Mouse (Mus musculus) thymus, adult 18-20 months (tissue): ENCODE measurements around the gene Ppm1e.

Source experiments
- DNase-seq, 2 experiments: peaks; one replicate each; pipeline ENCODE4 v3.0.0; 2022; ENCODE audit warnings: mixed read lengths in 2 of 2

The Ppm1e gene

GRCm38 (mm10) chr11:87358331-87359261 lies at the start of gene Ppm1e:
TSS of gene Ppm1e (minus strand) at chr11:87359023.
- peak; percentile 70 to 71 for DNase-seq

GRCm38 (mm10) chr11:87404876-87405275 lies 46.1 kb upstream of the Ppm1e start, which contains the start of the genes Rad51c and Tex14:
TSS of gene Rad51c (minus strand) at chr11:87404954.
TSS of gene Tex14 (plus strand) at chr11:87405065.
- DNase-seq: peak; percentile 20 to 59

GRCm38 (mm10) chr11:87404111-87404853 lies 45.5 kb upstream of the Ppm1e start:
- DNase-seq: peak; percentile 93 to 94

- no peak for DNase-seq
Observed at GRCm38 (mm10) chr11:87398402-87398801, 39.6 kb upstream of the Ppm1e start.

- no peak for DNase-seq
Observed at GRCm38 (mm10) chr11:87393855-87394254, 35.0 kb upstream of the Ppm1e start.

GRCm38 (mm10) chr11:87385676-87386075 lies 26.9 kb upstream of the Ppm1e start:
- no peak for DNase-seq

- DNase-seq: no peak
Observed at GRCm38 (mm10) chr11:87384551-87384950, 25.7 kb upstream of the Ppm1e start.

- no peak for DNase-seq
Observed at GRCm38 (mm10) chr11:87367865-87368580, 9.2 kb upstream of the Ppm1e start.

GRCm38 (mm10) chr11:87367061-87367460 lies 8.2 kb upstream of the Ppm1e start:
- no peak for DNase-seq

GRCm38 (mm10) chr11:87365120-87365519 lies 6.3 kb upstream of the Ppm1e start:
- no peak for DNase-seq

GRCm38 (mm10) chr11:87359262-87359612 lies 414 bp upstream of the Ppm1e start:
- DNase-seq: no peak

GRCm38 (mm10) chr11:87357317-87358300 lies 1.2 kb downstream of the Ppm1e start:
- DNase-seq: peak; percentile 13 to 20

GRCm38 (mm10) chr11:87354861-87355260 lies 4.0 kb downstream of the Ppm1e start:
- no peak for DNase-seq

GRCm38 (mm10) chr11:87353646-87354170 lies 5.1 kb downstream of the Ppm1e start:
- no peak for DNase-seq

GRCm38 (mm10) chr11:87326381-87326780 lies 32.4 kb downstream of the Ppm1e start:
- DNase-seq: no peak

GRCm38 (mm10) chr11:87322558-87322957 lies 36.3 kb downstream of the Ppm1e start:
- no peak for DNase-seq

- DNase-seq: no peak
Observed at GRCm38 (mm10) chr11:87320007-87320406, 38.8 kb downstream of the Ppm1e start.

- no peak for DNase-seq
Observed at GRCm38 (mm10) chr11:87318956-87319708, 39.7 kb downstream of the Ppm1e start.

- no peak for DNase-seq
Observed at GRCm38 (mm10) chr11:87313533-87313932, 45.3 kb downstream of the Ppm1e start.

- DNase-seq: no peak
Observed at GRCm38 (mm10) chr11:87310309-87310708, 48.5 kb downstream of the Ppm1e start.
